In genomic region chr17:31639651-31640050, GRCm38 (mm10) we compare ENCODE assay signal across 22 mouse cellular contexts. TPM values are rescaled to one million over a fixed set of nuclear protein-coding genes. Genes with fewer than 3 reads are reported as not detected.
DNase-seq lines count a peak whose midpoint lies in the region; ATAC-seq and TF ChIP-seq lines count a peak whose summit lies in the region.
"Had no signal": no experiment of that assay in that cellular context is flagged by ENCODE, and none has a peak within 500 bp of the region (broad histone marks: within the 10 kb centered on the region; RNA-seq: fewer than 3 reads in every experiment).

No protein-coding gene starts in this region.

- no peaks in the 10 kb centered on the region; the same call in none of the 2 replicates for H3K4me1 ChIP-seq in heart, adult 2 months (ENCODE audit: control insufficient read depth, insufficient read depth, low read length)
- peaks cover 13% of the 10 kb centered on the region for H3K4me1 ChIP-seq in midbrain, embryonic 14.5 days (ENCODE audit: control insufficient read depth, insufficient read depth, low read length)
- peaks cover 9% of the 10 kb centered on the region; the same call in 1 of the 2 replicates for H3K4me1 ChIP-seq in midbrain, embryonic 16.5 days (ENCODE audit: control insufficient read depth, insufficient read depth, low read length)

- no peaks in the 10 kb centered on the region for H3K36me3 ChIP-seq in heart, adult 2 months (ENCODE audit: control insufficient read depth, insufficient read depth, low read length)
- H3K36me3 ChIP-seq in midbrain, embryonic 14.5 days (ENCODE audit: control insufficient read depth, insufficient read depth, low read length), result no peaks in the 10 kb centered on the region
- H3K36me3 ChIP-seq in midbrain, embryonic 16.5 days (ENCODE audit: control insufficient read depth, insufficient read depth, low read length), result no peaks in the 10 kb centered on the region
- H3K36me3 ChIP-seq: G1E; heart, embryonic 15.5 days; kidney, embryonic 15.5 days; liver, embryonic 13.5 days; midbrain, embryonic 15.5 days; neural tube, embryonic 12.5 days had no signal

- WGBS in heart, adult 2 months, result 63% methylated on average over 4 of the region's 4 CpGs
- WGBS in midbrain, embryonic 14.5 days, result 60% methylated on average over 4 of the region's 4 CpGs
- 53% methylated on average over 4 of the region's 4 CpGs for whole genome bisulfite sequencing in midbrain, embryonic 16.5 days

- H3K27ac ChIP-seq in heart, adult 2 months, result no peak overlapping the region
- H3K27ac ChIP-seq in midbrain, embryonic 14.5 days (replicated peaks; ENCODE audit: low read depth, low read length), result no peak overlapping the region
- no peak overlapping the region for H3K27ac ChIP-seq in midbrain, embryonic 16.5 days (ENCODE audit: low read length)
- H3K27ac ChIP-seq: heart, embryonic 15.5 days; kidney, embryonic 15.5 days; liver, embryonic 13.5 days; midbrain, embryonic 15.5 days; neural tube, embryonic 12.5 days had no signal

- H3K4me3 ChIP-seq in heart, adult 2 months, result no peak overlapping the region
- H3K4me3 ChIP-seq in midbrain, embryonic 14.5 days (replicated peaks; ENCODE audit: low read depth, low read length), result no peak overlapping the region
- H3K4me3 ChIP-seq in midbrain, embryonic 16.5 days (ENCODE audit: low read depth, low read length), result no peak overlapping the region
- H3K4me3 ChIP-seq: heart, embryonic 15.5 days; kidney, embryonic 15.5 days; liver, embryonic 13.5 days; midbrain, embryonic 15.5 days; neural tube, embryonic 12.5 days had no signal

- intact Hi-C loops in heart, adult 2 months (cut with DNase I), result no loop called here

- H3K9me3 ChIP-seq in midbrain, embryonic 14.5 days (ENCODE audit: control insufficient read depth, low read length), result no peaks in the 10 kb centered on the region
- H3K9me3 ChIP-seq in midbrain, embryonic 16.5 days (replicated peaks; ENCODE audit: control insufficient read depth, low read length, poor library complexity, severe bottlenecking), result no peaks in the 10 kb centered on the region
- H3K9me3 ChIP-seq: G1E; heart, embryonic 15.5 days; kidney, embryonic 15.5 days; liver, embryonic 13.5 days; midbrain, embryonic 15.5 days; neural tube, embryonic 12.5 days had no signal

- H3K79me2 ChIP-seq in heart, adult 2 months (replicated peaks; ENCODE audit: control insufficient read depth, insufficient read depth, low read length), result no peaks in the 10 kb centered on the region

- H3K4me2 ChIP-seq in midbrain, embryonic 14.5 days (ENCODE audit: low read length), result no peak overlapping the region
- H3K4me2 ChIP-seq in midbrain, embryonic 16.5 days (ENCODE audit: low read length), result no peak overlapping the region
- H3K4me2 ChIP-seq: heart, embryonic 15.5 days; kidney, embryonic 15.5 days; liver, embryonic 13.5 days; midbrain, embryonic 15.5 days; neural tube, embryonic 12.5 days had no signal

- H3K9ac ChIP-seq in heart, adult 2 months (ENCODE audit: low read depth, low read length), result no peak overlapping the region
- no peak overlapping the region for H3K9ac ChIP-seq in midbrain, embryonic 14.5 days (replicated peaks; ENCODE audit: low read length)
- H3K9ac ChIP-seq in midbrain, embryonic 16.5 days (ENCODE audit: low read depth, low read length), result no peak overlapping the region
- H3K9ac ChIP-seq: heart, embryonic 15.5 days; kidney, embryonic 15.5 days; liver, embryonic 13.5 days; midbrain, embryonic 15.5 days; neural tube, embryonic 12.5 days had no signal

- no peaks in the 10 kb centered on the region for H3K27me3 ChIP-seq in heart, adult 2 months (ENCODE audit: control insufficient read depth, insufficient read depth, low read length)
- H3K27me3 ChIP-seq in midbrain, embryonic 14.5 days (ENCODE audit: control insufficient read depth, insufficient read depth, low read length), result peaks cover 26% of the 10 kb centered on the region
- peaks cover 9% of the 10 kb centered on the region for H3K27me3 ChIP-seq in midbrain, embryonic 16.5 days (ENCODE audit: control insufficient read depth, insufficient read depth, low read depth, low read length)

- TF ChIP-seq EP300 in heart, adult 2 months (IDR thresholded peaks at IDR 0.05; ENCODE audit: insufficient read depth, low read depth, low read length), result no peak

- TF ChIP-seq CTCF in heart, adult 2 months (IDR thresholded peaks at IDR 0.05), result no peak
- TF ChIP-seq CTCF in brain, embryonic 14.5 days (IDR thresholded peaks at IDR 0.05; ENCODE audit: borderline replicate concordance, extremely low read depth, insufficient read depth, insufficient read length), result no peak

- TF ChIP-seq POLR2A in heart, adult 2 months (IDR thresholded peaks at IDR 0.05; ENCODE audit: insufficient read depth, low read depth, low read length), result no peak
- no peak for TF ChIP-seq POLR2A in brain, embryonic 14.5 days (IDR thresholded peaks at IDR 0.05; ENCODE audit: borderline replicate concordance, extremely low read depth, insufficient read depth, insufficient read length, poor library complexity, severe bottlenecking)

- peak; percentile 83 for DNase-seq in heart, adult 11 months
- DNase-seq in heart, adult 2 months, result no peak
- DNase-seq in midbrain, embryonic 14.5 days, result peak; percentile 26
- DNase-seq in MN1 (ENCODE audit: low spot score), result peak; percentile 91
- peak; percentile 76 for DNase-seq in brain, embryonic 14.5 days (ENCODE audit: low read depth)
- no peak for DNase-seq in thymus, postnatal 4 days
- DNase-seq: adrenal gland, postnatal 25 days; cerebellum, adult 8-10 months; heart, adult 18-20 months; layer of hippocampus, postnatal 36 days; liver, embryonic 13.5 days had no signal

- ATAC-seq in midbrain, embryonic 14.5 days (ENCODE audit: low FRiP score, low TSS enrichment), result no peak
- ATAC-seq in midbrain, embryonic 16.5 days, result no peak
- ATAC-seq: midbrain, embryonic 15.5 days had no signal

RNA-seq across cellular contexts. Expression of gene Cbs, which starts 2.6 kb away (rescaled TPM):
- 1 to 10 TPM; 2.4 to 7.0 TPM for total RNA-seq in heart, adult 2 months (2021)
- polyA plus RNA-seq in heart, adult 2 months (2012; rRNA removed), result 0.94 and 1.3 TPM in 2 replicates
- 4.9 and 5.5 TPM in 2 replicates for polyA plus RNA-seq in midbrain, embryonic 14.5 days (2014; fragmentation: Nextera tagmentation; extraction: Ambion mirVana)
- 4.9 and 8.9 TPM in 2 replicates for polyA plus RNA-seq in midbrain, embryonic 16.5 days (2015; fragmentation: Nextera tagmentation; extraction: Ambion mirVana)
- 5.4 and 7.2 TPM in 2 replicates for polyA plus RNA-seq in brain, embryonic 14.5 days (2012; rRNA removed)
- total RNA-seq: hematopoietic stem cell, adult 5-6 weeks; megakaryocyte progenitor cell, adult 5-6 weeks had no signal
- polyA plus RNA-seq: G1E had no signal

RNA-seq across cellular contexts. Expression of gene U2af1, which starts 19.0 kb away (rescaled TPM):
- 10 to 100 TPM; 71.9 to 72.5 TPM for total RNA-seq in heart, adult 2 months (2021)
- polyA plus RNA-seq in heart, adult 2 months (2012; rRNA removed), result 32.6 and 52.6 TPM in 2 replicates
- polyA plus RNA-seq in midbrain, embryonic 14.5 days (2014; fragmentation: Nextera tagmentation; extraction: Ambion mirVana), result 124 and 168 TPM in 2 replicates
- 194 and 198 TPM in 2 replicates for polyA plus RNA-seq in midbrain, embryonic 16.5 days (2015; fragmentation: Nextera tagmentation; extraction: Ambion mirVana)
- polyA plus RNA-seq in brain, embryonic 14.5 days (2012; rRNA removed), result 217 and 227 TPM in 2 replicates

RNA-seq across cellular contexts. Expression of gene Cryaa, which starts 38.0 kb away (rescaled TPM):
- total RNA-seq in heart, adult 2 months (2021), result not detected
- polyA plus RNA-seq in heart, adult 2 months (2012; rRNA removed), result 0.31 TPM in 1 of 2 replicates, not detected in the other
- polyA plus RNA-seq in midbrain, embryonic 14.5 days (2014; fragmentation: Nextera tagmentation; extraction: Ambion mirVana), result not detected in 2 replicates
- 0.25 TPM in 1 of 2 replicates, not detected in the other for polyA plus RNA-seq in midbrain, embryonic 16.5 days (2015; fragmentation: Nextera tagmentation; extraction: Ambion mirVana)
- 0.06 and 0.12 TPM in 2 replicates for polyA plus RNA-seq in brain, embryonic 14.5 days (2012; rRNA removed)
- total RNA-seq: adrenal gland, postnatal 25 days; G1E; gastrocnemius, adult 8-10 months; heart, adult 18-20 months; hematopoietic stem cell, adult 5-6 weeks; left cerebral cortex, postnatal 25 days; megakaryocyte progenitor cell, adult 5-6 weeks had no signal
- polyA plus RNA-seq: forebrain, embryonic 11.5 days; G1E; heart, embryonic 15.5 days; liver, embryonic 13.5 days; neural tube, embryonic 12.5 days had no signal

Comparison
In these comparisons a context has a peak if more than half of its experiments do, and no peak if none do; other contexts are left out.
1. DNase-seq: peak in heart, adult 11 months (single experiment), midbrain, embryonic 14.5 days (single experiment), MN1 (single experiment) and brain, embryonic 14.5 days (single experiment); none in heart, adult 2 months (0 of 2) and thymus, postnatal 4 days (single experiment).